Mouse (Mus musculus) megakaryocyte-erythroid progenitor cell, adult 5-6 weeks (primary cell): ENCODE data around the gene Exoc2. TPM values are rescaled to one million over a fixed set of nuclear protein-coding genes. Genes with fewer than 3 reads are reported as not detected.

Experiments used
- ATAC-seq: replicated peaks from 2 replicates; pipeline ENCODE4 v1.8.0; 2016; ENCODE audit warnings: mild to moderate bottlenecking, inconsistent platforms; ENCODE audit not compliant: severe bottlenecking, poor library complexity, low FRiP score, low TSS enrichment
- total RNA-seq, 2 experiments: library from RNA; stranded (forward) in 1 of 2; stranded (reverse) in 1 of 2; fragments of 200-1000, 215-1000 nt in 1 of 2; fragments of >200 nt in 1 of 2; fragmentation: Nextera tagmentation in 1 of 2; gene quantifications; 2 replicates each; pipeline ENCODE4 v1.2.3; 2014 to 2017

Gene Exoc2
- total RNA-seq, 2 experiments from 2014 or later, result 24.5 to 28.3 TPM

- no peak for ATAC-seq
Measured at GRCm38 (mm10) chr13:30976536-30977084, 2.7 kb upstream of the Exoc2 start.

GRCm38 (mm10) chr13:30974247-30974630 lies 346 bp upstream of the Exoc2 start:
- ATAC-seq, result no peak

GRCm38 (mm10) chr13:30972102-30972501 lies 1.8 kb downstream of the Exoc2 start:
- ATAC-seq, result peak; percentile 59

DNA sequence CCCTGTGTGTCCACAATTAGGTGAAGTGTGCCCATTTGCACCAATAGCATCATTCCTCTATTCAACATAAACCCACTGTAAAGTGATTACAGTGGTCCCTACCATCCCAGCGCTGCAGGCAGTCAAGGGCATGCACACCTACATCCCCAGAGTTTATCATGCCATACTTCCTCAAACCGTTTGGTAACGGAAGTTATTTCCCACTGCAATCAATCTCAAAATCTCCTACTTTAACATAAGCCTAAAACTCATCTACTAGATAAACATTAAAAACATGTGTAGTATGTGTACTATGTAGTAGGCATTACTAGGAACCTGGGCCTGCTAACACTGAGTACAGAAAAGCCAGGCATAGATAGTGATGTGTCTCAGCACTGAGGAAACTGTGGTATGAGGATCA lies 2.8 kb downstream of the Exoc2 start:
- no peak for ATAC-seq

DNA sequence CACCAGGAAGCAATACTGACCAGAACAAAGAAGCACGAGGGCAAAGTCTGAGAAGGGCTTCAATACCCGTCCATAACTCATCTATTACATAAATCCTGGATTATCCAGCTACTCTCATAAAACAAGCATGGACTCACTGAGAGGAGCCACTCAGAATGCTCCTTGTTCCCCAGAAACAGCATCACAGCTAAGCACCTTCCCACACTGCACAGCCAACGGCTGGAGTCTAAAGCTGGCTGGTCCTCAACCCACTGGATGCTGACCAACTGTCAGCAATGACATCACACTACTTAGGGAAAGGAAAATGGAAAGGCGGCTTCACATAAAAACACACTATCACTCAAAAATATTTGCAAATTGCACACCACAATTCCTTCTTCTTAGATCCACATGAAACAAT lies 5.6 kb downstream of the Exoc2 start:
- ATAC-seq, result no peak

DNA sequence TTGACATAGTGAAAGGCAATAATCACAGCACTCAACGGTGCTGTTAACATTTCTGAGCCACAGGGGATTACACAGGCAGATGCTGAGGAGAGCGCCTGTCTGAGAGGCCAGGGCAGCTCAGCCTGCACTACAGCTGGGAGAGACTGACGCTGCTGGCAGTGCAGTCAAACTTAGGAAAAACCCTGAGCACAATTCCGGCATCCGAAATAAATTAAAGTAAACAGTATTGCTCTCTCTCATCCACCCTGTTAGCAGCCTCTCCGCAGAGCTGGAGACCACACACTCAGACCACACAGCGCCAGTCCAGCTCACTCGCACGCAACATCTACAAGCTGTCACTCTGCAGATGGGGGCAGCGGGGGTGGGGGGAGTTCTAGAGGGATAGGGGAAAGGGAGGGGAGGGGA lies 7.4 kb downstream of the Exoc2 start:
- ATAC-seq, result no peak

DNA sequence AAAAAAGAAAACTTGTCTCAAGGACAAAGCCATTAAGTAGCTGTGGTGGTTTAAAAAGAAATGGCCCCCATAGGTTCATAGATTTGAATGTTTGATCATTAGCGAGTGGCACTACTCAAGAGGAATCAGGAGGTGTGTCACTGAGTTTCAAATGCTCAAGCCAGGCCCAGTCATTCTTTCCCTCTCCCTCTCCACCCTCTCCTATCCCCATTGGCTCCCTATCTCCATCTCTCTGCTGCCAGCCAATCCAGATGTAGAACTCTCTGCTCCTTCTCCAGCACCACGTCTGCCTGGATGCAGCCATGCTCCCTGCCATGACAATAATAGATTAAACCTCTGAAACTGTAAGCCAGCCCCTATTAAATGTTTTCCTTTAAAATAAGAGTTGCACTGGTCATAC lies 12.0 kb downstream of the Exoc2 start:
- ATAC-seq, result 0 out of 2 replicates have a peak, but pooled peaks have one; percentile 41

DNA sequence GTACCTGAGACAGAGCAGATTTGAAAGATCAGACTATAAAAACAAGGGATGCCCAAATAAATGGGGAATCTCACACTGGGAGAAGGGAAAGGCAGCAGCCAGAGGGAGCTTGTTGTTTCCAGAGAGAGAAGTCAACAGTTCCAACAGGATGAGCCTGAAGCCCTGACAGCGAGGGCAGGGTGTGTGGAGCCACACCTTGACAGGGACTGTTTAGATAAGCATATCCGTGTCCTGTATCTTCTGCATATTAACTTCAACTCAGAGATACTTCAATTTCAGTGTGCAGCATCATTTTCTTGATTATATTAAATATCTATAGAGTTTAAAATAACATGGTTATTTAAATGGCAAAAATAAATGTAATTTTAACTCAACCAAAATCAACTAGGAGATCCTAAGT lies 13.2 kb downstream of the Exoc2 start:
- ATAC-seq, result peak; percentile 76

- no peak for ATAC-seq
Measured at GRCm38 (mm10) chr13:30953580-30953979, 20.3 kb downstream of the Exoc2 start.

DNA sequence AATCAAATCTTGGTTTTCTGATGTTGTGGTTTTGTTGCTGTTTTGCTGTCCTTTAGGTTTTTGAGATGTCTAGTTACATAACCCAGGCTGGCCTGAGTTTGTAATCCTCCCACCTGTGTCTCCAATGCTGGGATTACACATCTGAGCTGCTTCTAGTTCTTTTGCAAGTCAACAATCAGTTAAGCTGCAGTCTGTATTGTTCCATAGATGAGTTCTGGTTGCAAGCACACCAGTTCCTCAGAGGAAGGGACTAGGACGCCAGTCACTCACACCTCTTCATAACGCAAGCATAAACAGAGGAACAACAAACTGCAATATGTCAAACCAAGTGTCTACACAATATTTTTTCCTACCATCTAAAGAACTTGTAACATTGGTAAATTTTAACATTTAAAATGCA lies 21.8 kb downstream of the Exoc2 start:
- no peak for ATAC-seq

DNA sequence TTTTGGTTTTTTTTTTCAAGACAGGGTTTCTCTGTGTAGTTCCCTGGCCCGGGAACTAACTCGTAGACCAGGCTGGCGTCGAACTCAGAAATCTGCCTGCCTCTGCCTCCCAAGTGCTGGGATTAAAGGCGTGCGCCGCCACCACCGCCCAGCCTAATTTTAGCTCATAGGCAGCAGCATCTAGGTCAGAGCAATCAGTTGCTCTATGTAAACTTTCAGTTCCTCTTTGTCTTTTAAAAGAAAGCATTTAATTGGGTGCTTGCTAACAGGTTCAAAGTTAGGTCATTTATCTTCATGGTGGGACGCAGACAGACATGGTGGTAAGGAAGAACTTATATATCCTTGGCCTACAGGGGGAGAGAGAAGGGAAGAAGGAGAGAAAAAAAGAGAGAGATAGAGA lies 24.7 kb downstream of the Exoc2 start:
- no peak for ATAC-seq

DNA sequence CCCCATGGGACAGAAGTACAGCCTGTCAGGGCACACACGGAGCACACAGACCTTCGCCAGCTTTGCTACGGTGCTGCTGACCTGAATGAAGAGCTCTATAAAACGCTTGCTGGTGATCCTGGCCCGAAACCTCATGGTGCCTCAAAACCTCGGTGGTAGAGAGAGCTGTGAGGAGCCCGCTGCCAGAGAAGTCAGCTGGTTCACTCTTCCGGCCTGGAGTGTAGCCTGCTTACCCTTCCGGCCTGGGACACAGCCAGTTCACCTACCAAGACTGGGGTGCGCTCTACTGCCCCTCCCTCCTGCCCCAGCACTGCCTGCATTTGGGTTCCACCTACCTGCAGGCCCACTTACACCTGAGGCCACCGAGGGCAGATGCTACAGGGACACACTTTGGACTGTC lies 26.4 kb downstream of the Exoc2 start, which contains the start of gene Hus1b:
Gene Hus1b, minus strand, starts transcription at position 220 of the 400 bp plus-strand sequence.
- ATAC-seq, result 0 out of 2 replicates have a peak, but pooled peaks have one; percentile 29

- peak; percentile 93 for ATAC-seq
Measured at GRCm38 (mm10) chr13:30947129-30947528, 26.8 kb downstream of the Exoc2 start.

- ATAC-seq, result no peak
Measured at GRCm38 (mm10) chr13:30945788-30946187, 28.1 kb downstream of the Exoc2 start.

- no peak for ATAC-seq
Measured at GRCm38 (mm10) chr13:30932972-30933371, 40.9 kb downstream of the Exoc2 start.

DNA sequence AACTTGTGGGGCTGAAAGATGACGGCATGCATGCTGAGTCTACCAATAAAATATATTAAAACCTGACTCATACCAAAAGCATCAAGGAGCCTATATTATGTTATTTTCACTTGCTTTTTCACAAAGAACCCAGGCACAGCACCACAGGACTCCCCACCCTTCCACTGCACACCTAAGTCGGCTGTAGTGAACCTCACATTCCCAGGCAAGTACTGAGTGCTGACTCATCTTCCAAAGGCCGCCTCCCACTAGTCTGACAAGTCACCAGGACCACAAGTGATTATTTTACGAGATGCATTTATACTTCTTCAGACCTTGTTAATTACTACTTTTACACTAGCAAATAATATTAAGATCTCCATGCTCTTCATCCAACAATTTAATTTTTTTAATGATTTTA lies 42.3 kb downstream of the Exoc2 start:
- peak; percentile 82 for ATAC-seq

DNA sequence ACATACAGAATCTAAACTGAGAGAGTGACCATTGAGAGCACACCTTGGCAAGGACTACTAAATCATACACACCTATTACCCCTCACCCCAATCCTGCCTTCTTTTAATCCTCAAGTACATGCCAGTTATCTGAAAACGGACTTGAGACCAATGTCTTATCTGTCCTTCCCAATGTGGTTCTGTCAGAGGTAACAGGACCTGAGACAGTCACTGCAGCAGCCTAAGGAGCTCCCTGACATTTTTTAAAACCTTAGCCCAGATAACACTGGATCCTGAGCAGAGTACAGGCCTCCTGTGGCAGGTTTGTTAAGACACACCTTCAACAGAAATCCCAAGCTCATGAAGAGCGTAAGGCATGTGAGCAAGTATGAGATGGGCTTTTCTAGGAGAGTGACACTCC lies 44.8 kb downstream of the Exoc2 start:
- peak; percentile 66 for ATAC-seq

GRCm38 (mm10) chr13:30924269-30924668 lies 49.6 kb downstream of the Exoc2 start:
- no peak for ATAC-seq

DNA sequence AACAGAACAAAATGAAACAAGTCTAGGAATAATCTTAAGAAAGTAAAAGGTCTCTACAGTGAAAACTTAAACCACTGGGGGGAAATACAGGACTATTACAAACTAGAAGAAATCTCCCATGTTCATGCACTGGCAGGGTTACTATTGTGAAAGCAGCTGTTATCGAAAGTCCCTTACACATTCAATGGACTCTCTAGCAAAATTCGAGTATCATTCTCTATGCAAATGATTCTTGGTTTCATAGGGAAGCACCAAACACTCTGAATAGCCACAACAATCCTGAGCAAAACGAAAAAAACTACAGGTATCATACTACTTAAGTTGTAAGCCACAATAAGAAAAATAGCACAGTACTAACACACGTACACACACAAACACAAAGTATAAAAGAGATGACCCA lies 52.0 kb downstream of the Exoc2 start:
- no peak for ATAC-seq

DNA sequence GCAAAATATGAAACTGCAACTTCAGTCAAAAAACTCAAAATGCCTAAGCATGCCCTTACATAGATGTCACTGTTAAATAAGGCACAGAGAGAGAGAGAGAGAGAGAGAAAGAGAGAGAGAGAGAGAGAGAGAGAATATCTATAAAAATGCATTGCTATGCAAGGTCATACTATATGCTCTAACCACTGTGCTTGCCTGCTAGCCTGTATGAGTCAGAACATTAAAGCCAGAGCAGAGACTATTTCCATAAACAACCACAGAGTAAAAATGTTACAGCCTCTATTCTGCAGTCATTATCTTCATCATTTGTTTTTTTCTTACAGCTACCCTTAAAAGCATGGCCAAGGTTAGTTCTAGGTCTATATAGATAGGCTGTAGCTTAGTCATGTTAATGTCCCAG lies 60.1 kb downstream of the Exoc2 start:
- no peak for ATAC-seq

DNA sequence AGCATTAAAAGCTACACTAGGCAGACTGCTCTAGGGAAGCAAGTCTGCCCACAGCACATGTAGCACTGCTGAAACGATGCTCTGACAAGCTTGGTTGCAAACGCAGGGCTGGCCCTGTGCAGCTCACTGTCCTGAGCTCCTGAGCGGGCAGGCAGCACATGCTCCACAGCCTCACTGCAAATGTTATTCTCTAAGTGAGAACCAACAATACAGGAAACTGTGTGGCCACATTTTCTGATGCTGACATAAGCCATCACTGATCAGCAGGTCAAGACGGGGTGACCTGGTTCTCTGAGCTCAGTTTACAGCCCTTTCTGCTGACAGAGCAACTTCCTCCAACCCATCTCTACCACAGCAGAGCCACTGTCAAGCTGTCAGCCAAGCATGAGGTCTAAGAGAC lies 60.9 kb downstream of the Exoc2 start:
- no peak for ATAC-seq
